Mouse (Mus musculus) layer of hippocampus, adult 11-12 months (tissue): ENCODE results near the gene Dqx1.
A peak's percentile ranks its signal among the peaks of the same experiment; 100 is the strongest.

ENCODE experiments used
- DNase-seq: peaks from one replicate; pipeline ENCODE4 v3.0.0; 2022; ENCODE audit warnings: low spot score

Dqx1 gene

DNA sequence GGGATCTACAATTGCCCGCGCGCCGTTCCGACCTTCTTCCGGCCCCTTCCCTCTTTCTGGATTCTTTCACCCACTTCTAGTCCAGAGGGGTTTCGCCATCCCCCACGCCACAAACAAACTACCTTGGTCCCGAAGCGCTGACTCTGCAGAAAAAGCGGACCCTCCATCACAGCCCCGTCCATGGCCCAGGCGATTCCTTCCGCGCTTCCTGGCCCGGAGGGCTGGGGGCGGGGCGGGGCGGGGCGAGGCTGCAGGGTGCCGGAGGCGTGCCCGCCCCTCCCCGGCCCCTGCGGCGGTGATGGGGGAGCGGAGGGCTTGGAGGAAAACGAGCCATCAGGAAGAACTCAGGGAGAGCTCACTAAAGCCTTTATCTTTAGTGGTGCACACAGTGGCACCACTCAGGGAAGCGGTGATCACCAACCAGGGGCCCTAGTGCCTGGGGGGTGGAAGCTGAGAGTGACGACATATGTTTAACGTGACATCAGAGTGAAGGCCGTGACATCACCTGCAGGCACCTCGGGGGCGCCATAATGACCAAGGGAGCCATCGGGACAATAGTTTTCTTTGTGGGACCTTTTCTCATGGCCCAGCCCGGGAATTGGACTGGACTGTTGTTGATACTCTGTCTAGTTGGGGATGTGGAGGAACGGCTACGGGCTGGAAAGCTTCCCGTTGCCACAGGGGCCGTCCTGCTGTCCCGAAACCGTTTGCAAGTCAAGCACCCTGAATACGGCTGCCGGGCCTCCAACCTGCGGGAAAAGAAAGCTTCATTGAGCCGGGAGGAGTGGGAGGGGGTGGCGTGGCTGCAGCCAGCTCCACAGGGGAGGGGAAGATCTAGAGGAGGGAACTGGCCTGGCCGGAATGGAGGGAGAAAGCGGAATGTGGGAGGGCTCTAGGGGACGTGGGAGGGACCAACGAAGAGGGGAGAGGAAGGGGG is 24.1 kb upstream of the Dqx1 start, which contains the start of the genes Dok1 and Loxl3:
Gene Dok1, minus strand, starts transcription at position 223 of the 937 bp plus-strand sequence.
Gene Loxl3, plus strand, starts transcription at position 925 of the 937 bp plus-strand sequence.
- DNase-seq, result no peak

DNA sequence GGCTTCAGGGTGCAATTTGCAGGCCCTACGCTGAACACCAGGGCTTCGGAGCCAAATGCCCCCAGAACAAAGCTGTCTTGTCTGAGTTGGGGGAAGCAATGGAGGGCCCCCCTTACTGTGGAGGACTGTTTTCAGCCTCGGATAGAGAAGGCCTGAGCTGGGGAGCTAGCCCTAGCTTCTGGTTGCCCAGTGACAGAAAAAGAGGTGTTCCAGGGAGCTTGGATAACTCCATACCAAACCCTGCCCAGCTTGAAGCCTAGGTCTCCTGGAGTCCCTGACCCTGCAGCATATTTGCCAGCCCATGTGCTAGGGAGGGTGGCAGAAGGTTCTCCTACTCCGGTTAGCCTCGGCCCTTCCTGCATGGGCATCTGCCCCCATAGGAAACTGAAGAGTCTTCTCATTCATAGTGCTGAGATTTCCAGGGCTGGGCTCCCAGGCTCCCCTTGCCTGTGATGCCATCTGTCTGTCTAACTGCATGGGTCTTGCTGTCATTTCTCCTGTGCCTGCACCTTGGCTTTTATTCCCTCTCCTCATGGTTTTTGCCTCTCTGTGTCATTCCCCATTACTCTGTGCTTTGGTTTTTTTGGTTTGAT is 23.1 kb upstream of the Dqx1 start:
- no peak for DNase-seq

DNA sequence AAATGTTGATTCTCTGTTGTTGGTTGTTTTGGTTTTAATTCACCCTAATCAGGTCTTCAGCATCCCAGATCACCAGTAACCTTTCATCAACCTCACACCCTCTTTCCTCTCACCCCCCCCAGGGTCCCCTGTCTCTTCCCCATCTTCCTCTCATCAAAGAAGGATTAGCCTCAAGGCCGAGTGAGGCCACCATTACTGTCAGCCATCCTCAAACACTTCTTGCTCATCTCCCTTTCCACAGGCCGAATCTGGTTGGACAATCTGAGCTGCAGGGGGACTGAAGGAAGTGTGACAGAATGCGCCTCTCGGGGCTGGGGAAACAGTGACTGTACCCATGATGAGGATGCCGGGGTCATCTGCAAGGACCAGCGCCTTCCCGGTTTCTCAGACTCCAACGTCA is 20.5 kb upstream of the Dqx1 start:
- DNase-seq, result no peak

DNA sequence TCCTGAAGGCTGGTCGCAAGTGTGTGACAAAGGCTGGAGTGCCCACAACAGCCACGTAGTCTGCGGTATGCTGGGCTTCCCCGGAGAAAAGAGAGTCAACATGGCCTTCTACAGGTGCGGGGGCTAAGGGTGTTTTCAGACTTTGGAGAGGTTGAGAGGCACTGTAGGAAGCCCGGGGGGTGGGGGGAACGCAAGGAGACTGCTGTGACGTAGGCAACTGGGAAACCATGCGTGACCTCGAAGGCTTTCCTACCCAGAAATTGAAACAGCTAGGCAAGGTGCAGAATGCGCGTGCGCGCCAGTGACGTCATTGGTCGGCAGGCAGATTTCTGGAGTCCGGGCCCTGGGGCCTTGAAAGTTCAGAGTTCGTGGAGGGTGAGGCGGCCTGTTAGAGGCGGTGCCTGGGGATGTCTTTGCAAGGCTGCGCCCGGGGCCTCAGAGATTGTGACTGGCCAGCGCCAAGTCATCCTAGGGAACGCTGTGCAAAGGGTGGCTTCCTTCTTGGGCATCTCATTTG is 19.1 kb upstream of the Dqx1 start:
- peak; percentile 91 for DNase-seq

DNA sequence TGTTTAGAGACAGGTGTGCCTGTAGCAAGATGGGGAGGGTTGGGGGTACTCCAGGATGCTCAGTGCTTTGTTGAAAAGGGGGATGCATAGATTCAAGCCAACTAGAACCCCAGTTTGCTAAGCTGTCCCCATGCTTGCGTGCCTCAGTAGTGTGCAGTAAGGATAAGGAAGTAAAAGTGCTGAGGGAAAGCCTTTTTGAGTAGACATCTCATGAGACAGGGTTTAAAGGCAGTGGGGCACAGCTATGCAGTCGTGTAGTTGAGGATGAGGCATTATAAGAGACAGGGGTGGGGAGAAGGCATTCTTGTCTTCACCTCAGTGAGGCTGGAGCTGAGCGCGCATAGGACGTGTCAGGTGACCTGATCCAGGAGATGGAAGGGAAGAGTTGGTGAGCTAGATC is 17.0 kb upstream of the Dqx1 start:
- no peak for DNase-seq

DNA sequence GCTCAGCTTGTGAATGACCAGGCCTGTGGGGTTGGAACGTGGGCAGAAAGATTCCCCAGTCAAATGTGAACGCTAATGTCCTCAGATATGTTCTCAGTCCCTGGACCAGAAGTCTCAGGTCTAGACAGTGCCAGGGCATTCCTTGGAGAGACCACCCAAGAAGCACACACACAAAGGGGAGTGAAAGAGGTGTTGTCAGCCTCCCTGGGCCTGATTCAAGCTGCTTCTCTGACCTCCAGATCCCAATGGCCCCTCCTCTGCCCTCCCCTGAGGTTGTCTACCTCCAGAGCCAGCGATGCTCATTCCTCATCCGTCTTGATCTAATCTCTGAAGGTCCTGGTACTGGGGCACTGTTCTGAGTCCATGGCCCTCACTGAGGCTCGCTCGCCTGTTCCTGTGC is 14.1 kb upstream of the Dqx1 start:
- DNase-seq, result no peak

DNA sequence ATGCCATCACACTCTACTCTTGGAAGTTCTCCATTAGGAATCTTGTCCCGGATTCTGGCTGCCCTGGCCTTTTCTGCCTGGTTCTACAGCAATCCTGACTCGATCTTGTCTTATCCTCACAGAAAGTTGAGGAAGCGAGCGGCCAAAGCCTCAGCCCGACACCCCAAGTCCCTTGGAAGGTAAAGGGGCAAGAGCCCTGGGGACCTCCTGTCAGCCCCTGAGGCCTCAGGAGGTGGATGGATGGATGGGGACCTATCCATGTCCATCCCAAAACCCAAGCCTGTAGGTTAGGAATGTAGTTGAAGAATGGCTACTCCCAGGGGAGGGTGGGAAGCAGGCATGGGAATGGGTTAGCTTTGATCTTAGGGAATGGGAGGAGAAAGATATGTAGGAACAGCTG is 13.7 kb upstream of the Dqx1 start:
- no peak for DNase-seq

DNA sequence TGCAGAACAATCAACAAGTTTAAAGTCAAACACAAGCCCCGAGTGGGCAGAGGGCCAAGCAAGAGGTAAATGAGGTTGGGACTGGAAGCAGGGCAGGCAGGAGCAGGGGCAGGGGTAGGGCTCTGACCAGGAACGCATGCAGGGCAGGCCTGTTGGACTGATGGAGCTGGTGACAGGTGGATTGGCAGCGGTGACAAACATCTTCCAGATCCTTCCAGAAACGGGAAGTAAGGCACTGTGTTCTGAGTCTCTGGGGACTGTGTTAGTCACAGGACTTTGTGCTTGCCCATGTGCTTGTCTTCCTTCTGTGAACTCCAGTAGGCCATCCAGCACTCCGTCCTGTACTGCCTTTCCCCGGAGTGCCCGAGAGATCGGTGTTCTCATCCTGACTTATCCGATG is 12.9 kb upstream of the Dqx1 start:
- no peak for DNase-seq

DNA sequence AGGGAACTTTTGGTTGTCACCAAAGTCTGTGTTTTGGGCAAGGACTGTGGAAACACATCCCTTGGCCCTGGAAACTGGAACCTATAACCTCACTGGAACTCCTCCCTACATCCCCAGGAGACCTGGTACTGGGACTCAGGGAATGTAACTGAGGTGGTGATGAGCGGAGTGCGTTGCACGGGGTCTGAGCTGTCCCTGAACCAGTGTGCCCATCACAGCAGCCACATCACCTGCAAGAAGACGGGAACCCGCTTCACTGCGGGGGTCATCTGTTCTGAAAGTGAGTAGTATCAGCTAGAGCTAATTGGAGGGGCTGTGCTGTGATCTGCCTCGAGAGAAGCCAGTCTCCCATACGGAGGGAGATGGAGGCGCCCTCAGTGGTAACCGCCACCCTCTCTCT is 8.3 kb upstream of the Dqx1 start:
- DNase-seq, result no peak

DNA sequence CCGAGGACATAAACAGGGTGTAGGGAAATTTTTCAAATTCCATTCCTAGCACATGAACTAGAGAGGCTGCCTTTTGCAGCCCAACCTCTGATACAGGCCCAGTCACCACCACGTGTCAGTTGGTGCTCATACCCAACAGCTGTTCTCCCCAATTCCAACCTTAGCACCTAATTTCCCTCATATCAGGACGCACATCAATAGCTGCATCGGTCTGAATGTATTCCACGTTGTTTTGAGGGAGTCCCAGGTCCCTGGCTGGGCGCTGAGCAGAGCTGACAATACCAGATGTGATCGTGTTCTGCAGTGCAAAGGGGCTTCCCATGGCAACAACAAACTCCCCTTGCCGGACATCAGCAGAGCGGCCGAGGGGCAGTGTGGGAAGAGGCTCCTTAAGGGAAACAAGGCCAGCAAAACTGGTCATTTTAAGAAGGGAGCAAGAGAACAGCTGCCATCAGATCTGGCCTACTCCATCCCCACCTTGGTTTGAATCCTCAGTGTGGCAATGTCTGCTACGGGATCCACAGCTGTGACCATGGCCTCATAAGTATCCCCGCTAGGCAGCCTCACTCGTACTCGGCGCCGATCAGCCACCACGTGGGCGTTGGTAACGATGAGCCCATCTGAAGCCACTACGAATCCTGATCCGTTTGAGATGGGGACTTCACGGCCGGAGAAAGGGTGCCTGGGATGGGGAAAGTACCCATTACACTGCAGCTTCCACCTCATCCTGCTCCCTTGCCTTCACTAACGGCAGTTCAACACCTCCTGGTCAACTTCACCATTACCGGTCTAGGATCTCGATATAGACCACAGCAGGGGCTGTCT is 4.3 kb upstream of the Dqx1 start:
- DNase-seq, result peak; percentile 48

DNA sequence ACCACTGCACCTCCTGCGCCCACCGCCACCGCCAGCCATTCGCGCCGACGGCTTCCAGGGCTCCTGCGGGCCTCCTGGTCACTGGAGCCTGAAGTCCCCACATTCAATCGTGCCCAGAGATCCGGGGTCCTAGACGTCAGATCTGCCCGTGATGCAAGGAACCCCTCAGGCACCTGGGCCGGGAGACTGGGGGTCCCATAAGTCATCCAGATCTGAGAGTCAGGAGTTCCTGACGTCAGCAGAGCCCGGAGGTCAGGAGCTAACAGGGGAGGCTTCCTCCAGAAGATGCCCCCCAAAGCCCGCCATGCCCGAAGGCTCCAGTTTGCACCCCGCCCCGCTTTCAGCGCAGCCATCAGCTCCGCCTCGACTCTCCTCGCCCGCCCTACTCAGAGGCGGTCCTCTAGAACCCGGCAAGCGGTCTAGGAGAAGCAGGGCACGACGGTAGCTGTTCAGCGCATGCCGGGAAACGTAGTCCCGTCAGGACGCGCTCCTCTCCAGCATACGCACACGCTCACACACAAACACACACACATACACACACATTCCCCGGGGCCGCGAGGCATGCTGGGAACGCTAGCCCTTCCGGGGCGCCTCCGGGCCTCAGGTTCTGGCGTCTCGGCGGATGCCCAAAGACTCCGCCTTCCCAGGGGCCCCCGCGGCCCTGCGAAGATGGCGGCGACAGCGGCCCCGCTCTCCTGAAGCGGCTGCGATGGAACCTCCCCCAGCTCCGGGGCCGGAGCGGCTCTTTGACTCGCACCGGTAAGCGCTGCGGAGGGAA is 3.4 kb upstream of the Dqx1 start, which contains the start of gene Aup1:
Gene Aup1, plus strand, starts transcription at position 448 of the 778 bp plus-strand sequence.
- peak; percentile 98 for DNase-seq

DNA sequence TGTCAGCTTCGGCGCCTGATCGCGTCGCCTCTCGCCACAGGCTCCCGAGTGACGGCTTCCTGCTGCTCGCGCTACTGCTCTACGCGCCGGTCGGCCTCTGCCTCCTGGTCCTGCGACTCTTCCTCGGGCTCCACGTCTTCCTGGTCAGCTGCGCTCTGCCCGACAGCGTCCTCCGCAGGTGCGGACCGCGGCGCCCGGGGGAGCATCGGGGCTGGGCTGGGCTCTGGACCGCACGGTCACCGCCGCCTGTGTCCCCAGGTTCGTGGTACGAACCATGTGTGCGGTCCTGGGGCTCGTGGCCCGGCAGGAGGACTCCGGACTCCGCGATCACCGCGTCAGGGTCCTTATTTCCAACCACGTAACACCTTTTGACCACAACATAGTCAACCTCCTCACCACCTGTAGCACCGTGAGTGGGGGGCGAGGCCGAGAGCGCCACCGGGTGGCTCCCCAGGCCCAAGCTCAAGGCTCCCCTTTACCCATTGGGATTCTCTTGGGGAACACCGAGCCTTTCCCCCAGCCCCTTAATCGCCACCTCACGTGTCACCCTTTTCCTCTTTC is 2.7 kb upstream of the Dqx1 start, which contains the start of gene Htra2:
Gene Htra2, minus strand, starts transcription at position 403 of the 561 bp plus-strand sequence.
- no peak for DNase-seq

DNA sequence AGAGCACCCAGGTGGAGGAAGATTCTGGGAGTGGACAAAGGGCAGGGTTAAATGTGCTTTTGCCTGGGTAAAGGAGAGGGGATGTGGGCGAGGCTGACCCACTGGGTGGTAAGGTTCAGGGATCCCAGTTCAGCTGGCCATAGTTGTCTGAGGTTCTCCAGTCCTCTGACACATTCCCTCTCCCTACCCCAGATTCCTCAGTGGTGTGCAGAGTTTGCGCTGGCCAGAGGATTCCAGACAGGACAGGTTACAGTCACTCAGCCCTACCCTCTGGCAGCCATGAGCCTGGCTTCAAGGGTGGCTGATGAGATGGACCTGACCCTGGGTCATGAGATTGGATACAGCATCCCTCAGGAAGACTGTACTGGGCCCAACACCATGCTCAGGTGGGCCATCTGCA is 1.1 kb downstream of the Dqx1 start:
- no peak for DNase-seq

DNA sequence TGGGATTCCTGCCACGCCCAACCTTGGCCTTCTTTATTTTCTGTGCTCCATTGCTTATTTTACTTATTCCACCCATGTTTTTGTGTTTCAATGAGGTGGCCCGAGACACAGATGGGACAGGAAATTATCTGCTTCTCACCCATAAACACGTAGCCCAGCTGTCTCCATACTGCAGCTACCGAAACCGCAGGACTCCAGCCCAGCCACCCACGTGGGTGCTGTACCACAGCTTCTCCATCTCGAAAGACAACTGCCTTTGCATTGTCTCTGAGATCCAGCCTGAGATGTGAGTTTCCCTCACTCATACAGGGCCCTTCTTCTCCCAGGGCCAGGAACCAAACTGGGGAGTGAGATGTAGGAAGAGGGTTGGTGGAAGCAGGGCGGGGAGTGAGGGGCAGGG is 8.4 kb downstream of the Dqx1 start:
- no peak for DNase-seq

DNA sequence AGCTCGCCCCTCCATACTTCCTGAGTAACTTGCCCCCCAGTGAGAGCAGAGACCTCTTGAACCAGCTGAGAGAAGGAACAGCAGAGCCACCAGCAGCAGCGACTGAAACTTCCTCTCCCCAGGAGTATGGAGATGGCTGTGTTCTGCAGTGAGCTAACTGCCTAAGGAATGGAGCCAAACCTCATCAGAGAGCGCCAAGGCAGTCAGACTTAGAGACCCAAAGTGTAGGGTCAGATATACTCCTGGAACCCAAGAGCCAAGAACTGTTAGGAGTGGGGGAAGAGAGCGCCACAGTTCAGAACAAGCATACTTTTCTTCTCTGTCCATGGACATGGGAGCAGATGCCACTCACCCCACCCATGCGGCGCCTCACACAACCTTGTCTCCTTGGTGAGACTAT is 8.8 kb downstream of the Dqx1 start:
- DNase-seq, result no peak

DNA sequence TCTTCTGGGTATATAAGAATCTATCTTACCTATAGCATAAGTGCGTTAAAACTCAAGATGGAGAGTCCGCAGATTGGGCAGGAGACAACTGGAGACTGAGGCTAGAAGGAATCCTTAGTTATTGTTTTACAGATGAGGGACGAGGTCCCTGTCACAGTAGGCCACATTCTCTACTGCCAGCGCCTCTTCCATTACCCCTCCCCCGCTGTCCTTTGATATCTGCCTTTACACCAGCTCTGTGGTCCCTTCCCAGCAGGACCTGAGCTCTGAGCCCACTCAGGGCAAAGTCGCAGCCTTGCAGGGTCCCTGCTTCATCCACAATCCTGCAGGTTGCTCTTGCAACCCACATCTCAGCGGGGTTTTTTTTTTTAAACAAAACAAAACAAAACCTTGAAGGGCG is 10.6 kb downstream of the Dqx1 start:
- no peak for DNase-seq

DNA sequence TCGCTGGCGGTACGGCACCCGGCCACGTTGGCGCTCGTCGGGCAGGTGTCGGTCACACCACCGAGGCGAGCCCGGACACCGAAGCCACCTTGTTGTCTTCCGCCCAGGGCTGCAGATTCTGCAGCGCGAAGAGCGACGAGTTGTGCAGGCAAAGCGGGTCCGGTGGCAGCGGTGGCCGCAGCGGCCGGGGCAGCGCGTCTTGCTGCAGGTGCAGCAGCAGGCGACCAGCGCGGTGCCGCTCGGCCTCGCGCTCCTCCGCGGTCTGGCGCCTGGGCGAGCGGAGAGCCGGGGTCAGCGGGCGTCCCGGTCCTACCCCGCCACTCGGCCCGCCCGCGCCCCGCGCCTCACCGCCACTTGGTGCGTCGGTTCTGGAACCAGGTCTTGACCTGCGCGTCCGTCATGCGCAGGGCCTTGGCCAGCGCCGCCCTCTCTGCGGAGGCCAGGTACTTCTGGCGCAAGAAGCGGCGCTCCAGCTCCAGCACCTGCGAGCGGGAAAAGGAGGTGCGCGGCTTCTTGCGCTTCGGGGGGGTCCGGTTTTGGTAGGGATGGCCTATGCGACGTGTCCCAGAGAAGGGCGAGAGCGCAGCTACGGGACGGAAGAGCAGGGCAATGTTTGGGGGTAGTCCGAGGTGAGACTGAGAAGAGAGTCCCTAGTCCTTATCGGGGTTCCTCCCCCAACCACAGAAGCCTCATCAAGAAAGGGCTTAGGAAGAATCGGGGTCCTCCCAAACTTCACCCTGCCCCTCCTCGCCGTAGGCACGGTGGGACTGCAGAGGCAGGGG is 11.3 kb downstream of the Dqx1 start:
- DNase-seq, result no peak

DNA sequence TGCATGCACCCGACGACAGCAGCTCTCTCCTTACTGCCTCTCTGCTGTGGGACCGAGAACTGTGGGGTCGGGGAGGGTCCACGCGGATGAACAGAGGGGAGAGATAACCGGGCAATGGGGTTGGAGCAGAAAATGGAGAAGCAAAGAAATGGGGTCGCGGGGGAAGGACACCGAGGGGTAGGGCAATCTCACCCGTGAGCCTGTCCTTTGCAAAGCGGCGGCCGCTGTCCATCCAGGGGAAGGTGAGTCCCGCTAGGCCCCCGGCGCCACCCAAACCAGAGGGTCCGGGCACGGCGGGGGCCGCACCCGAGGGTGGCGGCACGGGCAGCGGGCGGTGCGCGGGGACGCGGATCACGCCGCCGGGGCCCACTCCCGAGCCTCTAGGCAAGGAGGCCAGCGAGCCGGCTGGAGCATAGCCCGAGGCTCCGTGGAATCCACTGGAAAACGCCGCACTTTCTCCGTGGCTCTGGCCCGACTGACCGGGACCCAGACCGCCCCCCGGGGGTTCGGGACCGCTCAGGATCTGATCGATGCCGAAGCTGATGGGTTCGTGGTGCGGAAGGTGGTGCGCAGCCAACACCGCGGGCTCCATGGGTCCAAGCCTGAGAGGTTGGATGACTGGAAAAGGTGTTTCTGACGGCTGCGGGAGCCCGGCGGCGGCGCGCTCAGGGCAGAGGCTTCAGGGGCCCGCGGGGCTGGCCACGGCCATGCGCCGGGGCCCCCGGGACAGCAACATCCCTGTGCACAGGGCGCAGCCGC is 12.0 kb downstream of the Dqx1 start:
- no peak for DNase-seq

DNA sequence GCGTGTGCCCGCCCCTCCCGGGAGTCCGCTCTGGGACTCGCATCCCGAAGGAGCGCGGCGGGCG is 12.4 kb downstream of the Dqx1 start, which contains the start of gene Tlx2:
Gene Tlx2, minus strand, starts transcription at position 47 of the 64 bp plus-strand sequence.
- DNase-seq, result no peak
